Mouse (Mus musculus) adrenal gland, adult (tissue): ENCODE measurements around the gene Abracl.

ENCODE experiments used
- DNase-seq, 2 experiments: peaks; one replicate each; pipeline ENCODE4 v3.0.0; 2022 to 2023; ENCODE audit warnings: low spot score in 1 of 2; ENCODE audit not compliant: inconsistent age in 2 of 2

Gene Abracl

DNA sequence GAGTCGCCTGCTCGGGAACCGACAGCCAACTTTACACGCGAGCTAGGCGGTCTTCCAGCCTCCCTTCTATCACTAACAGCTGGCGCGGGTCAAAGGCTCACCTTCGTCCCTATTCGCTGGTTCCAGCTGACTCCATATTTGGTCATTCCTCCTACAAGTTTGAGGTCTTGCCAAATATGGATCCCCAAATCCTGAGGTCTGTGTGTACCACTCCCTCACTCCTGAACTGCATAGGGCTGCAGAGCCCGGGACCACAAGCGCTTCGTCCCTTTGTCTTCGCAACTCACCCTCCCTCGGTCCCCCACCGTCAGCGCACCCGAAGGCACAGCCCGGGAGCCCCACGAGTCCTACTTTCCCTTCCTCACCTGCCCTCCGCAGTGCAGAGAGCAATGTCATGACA is 776 bp downstream of the Abracl start:
- DNase-seq = peak; percentile 67 to 91

DNA sequence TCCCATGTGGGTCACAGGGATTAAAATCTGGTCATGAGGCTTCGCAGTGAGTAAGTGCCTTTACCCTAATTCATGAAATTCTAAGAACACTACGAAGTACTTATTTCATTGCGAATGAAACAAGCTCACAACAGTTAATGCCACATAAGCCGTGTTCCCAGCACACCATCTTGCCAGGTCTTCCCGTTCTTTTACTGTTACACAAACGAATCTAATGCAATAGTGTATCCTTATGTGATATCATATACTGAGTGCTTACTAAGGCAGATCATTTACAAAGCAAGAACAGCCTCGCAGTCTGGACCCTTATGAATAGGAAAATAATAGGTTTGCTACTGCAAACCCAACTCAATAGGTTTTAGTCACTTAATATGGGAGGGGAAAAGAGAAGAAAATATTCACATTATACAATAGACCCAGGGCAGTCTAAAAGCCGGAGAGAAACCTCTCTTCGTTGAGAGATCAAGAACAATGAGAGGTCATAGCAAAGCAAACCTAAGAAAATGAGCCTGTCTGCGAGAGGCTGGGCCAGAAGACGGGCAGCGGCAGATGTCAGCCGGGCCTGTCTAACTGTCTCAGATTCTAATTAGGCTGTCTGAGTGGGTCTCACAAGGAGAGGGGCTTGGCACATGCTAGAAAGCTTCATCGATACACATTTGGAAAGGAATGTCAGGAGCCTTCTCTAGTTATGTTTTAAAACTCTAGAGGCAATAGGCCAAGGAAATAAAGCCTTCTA is 1.3 kb downstream of the Abracl start:
- DNase-seq = peak in 1 of 2 experiments; percentile 30

DNA sequence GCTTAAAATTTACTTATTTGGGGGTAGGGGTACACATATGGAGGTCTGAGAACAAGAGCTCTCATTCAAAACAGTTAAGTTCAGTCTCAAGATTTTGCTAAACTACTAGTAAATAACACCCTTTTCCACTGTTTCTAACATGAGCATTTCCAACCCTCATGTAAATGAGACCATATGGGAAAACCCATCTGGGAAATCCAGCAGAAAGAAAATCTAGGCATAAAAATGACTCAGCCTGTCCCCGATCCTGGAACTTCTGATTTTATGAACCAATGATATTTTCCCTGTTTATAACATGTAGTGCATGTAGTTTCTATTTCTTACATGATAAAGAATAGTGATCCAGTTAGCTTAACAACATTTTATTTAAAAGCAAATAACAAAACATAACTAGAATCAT is 2.2 kb downstream of the Abracl start:
- no peak for DNase-seq

DNA sequence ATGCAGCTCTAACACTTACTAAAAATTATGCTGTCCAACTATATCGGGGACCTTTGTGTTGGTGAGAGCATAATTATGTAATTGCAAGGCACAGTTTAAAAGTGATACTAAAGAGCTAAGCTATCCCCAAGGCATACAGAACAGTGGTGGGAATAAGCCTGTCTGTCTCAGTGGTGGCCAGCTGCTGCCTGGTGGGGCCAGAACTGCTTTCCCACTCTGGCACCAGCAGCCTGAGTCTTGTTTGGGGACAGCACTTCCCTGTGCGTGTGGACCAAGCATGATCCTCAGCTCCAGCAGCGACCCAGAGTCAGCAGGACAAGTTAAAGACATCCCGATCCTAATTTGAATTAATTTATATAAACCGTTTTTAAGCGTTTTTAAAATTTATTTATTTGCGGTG is 2.6 kb downstream of the Abracl start:
- DNase-seq = no peak

DNA sequence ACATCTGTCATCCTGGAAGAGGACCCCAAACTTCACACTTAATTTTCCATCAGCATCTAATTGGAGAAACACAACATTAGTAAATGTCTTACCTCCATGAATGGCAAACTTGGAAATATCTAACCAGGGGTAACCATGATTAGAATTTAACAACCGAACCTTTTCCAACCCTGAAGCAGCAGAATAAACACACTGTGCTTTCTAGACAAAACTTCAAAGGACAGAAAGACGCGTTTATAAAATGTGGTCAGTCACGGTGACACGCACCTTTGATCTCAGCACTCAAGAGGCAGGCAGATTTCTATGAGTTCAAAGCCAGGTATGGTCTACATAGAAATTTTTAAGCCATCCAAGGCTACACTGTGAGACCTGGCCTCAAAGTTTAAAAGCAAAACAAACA is 11.3 kb downstream of the Abracl start:
- no peak for DNase-seq

DNA sequence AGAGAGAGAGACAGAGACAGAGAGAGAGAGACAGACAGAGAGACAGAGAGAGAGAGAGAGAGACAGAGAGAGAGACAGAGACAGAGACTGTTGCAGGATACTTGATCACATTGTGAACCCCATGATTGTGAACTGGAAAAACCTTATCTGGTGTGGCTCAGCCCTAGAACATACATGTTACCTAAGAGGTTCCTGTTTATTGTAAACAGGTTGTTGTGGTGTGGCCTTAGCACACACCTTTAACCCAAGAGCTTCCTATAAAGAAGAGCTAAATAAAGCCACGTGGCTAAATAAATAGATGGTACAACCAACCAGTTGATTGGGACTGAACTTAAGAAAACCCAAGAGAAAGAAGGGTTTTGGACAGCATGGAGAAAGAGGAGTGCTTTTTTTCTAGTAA is 13.3 kb downstream of the Abracl start:
- no peak for DNase-seq

DNA sequence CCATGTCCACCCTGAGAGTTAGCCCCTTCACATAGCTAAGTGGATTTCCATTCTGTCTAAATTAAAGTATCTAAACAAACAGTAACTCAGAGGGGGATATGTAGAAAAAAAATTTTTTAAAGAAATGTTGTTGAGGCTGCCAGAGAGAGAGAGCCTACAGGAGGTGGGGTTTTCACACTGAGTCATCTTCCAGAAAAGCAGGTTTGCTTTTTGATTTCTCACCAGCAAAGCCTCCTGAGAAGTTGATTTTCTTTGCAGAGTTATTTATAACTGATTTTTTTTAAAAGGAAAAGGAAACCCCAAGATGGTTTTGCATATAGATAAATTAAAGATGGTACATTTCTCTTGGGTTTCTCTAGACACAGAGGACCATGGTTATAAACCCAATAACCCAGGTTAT is 15.0 kb downstream of the Abracl start:
- no peak for DNase-seq

DNA sequence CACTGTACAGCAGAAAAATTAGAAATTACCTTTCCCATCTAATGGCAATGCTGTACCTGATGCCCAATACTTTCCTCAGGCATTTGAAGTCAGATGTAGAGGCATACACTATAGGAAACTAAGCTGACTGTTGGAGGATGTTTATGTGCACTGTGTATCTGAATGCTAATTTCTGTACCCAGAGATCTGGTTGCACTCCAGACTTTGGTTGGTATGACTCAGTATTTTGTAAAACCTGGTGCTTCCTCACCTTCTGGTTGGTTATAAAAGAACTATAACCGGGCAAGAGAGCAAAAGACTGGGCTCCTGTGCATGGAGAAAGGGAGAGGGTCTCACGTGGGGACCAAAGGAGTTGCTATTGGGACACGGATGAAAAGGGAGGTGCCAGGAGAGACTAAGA is 15.8 kb downstream of the Abracl start:
- no peak for DNase-seq

DNA sequence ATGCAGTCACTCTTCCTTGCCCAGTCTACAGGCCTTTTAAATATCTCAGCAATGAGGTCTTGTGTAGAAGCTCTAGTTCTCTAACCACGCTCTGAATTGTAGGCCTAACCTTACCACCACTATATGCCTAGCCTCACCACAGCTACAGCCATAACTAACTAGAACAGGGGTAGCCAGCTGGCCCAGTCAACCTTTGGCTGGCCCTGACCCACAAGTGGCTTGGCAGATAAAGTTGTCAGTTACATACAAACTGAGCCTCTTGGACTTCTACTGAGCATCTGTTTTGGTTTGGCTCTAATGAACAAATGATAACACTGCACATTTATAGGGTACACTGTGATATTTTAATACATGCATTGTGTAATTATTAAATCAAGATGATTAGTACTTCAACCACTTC is 16.3 kb downstream of the Abracl start:
- no peak for DNase-seq

DNA sequence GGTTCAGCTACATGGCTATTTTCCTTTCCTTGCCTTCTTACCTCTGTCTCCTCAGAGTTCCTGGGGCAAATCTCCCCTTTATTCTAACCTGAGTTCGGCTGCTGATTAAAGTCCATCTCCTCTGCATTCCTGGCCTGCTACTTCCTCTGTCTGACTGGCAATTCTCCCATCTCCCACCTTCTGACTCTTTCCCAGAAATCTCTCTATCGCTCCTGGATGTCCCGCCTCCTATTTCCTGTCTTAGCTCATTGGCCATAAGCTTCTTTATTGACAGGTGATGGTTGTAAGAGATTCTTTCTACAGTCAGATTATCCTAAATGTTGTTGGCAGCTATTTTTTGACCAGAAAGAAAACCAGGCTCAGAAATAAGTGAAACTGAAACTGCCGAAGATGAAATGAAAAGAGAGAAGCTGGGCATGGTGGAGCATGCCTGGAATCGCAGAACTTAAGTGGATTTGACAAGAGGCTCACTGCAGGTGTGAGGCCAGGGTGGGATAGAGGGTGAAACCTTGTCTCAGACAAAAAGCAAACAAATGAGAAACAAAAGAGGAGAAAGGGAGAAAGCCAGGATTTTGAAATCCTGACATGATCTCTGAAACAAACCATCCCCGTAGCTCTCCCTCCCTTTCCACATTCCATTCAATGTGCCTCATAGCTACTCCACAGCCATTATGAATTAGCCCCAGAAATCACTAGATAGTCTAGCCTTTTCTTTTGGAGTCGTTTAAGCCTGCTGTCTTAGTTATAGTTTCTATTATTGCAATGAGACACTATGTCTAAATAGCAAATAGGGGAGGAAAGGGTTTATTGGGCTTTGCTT is 17.7 kb downstream of the Abracl start:
- no peak for DNase-seq

DNA sequence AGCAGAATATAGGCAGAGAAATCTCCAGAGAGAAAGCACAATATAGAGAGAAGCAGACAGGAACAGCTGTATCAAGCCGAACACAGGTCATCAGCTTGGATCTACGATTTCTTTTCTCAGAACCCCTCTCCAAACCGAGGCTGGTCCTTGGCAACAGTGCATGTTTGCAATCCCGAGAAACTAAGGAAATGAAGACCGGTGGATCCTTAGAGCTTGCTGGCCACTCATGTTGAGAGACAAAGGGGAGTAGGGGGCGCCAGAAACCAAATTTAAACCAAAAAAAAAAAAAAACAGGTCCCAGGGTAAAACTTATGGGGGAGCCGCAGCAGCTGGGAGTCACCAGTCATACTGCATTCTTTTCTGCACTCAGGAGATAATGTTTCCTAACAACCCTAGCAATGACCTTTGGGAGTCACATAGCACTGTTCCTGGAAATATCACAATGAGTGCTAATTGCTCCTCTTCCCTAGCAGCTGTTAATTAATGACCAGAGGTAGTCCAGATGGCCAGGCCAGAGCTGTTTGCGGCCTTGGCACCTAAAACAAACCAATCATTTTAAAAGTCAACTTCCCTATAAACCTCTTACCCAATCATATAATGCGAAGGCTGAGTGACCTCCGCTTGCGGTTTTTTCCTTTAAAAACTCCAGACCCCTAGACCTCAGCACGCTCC is 19.0 kb downstream of the Abracl start:
- DNase-seq = no peak

DNA sequence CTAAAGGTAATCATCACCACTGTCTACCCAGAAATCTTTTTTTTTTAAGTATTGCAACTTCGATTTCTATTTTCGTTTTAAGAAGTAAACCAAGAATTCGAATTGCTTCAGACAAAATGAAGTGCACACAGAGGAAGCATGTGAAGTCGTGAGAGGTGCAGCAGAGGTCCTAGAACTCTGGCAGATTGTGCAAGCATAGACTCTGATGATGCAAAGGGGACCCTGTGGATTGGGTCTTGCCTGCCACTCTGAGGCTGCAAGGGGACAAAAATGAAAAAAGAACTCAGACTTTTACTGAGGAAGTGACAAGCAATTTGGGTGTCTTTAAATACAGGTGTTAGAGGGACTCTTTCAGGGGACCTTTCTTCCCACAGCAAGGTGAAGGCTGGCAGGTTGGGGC is 32.5 kb downstream of the Abracl start:
- no peak for DNase-seq

DNA sequence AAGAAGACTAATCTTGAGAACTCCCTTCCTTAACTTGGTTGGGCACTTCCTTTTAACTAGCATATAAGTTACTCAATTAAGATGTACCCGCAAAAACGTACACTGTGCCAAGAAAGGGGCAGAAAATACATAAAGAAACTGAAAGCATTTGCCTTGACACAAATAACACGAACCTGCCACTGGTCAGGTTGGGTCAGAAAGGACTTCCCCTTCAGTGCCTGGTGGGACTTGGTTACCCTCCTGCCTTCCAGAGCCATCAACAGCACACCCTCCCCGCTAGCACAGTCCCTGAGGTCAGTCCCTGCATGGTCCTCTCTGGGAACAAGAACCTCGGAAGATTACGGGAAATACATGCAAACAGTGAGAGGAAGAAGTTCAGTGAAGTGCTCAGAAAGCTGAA is 34.0 kb downstream of the Abracl start:
- DNase-seq = no peak

DNA sequence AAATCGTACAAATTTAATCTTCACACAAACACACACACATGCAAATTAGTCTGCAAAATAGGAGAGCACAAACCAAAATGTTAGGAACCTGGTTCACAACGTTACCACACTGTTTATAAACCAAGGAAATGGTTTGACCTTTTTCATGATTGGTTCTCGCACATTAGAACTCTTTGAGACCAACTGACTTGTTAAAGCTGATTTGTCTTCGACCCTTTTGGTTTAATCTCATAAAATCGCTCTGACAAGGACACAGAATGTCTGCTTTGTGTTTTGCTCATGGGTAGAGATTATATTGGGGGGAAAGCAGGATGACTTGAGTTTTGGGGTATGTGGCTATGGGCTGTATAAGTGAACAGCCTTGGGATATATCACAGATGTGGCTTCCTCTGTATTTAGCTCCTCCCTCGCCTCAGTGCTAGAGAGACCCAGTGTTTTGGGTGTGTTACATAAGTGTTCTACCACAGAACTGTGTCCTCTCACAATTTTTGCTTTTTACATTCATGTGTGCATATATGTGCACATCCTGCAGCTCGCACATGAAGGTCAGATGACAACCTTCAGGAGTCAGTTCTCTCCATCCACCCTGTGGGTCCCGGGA is 35.2 kb downstream of the Abracl start:
- no peak for DNase-seq

DNA sequence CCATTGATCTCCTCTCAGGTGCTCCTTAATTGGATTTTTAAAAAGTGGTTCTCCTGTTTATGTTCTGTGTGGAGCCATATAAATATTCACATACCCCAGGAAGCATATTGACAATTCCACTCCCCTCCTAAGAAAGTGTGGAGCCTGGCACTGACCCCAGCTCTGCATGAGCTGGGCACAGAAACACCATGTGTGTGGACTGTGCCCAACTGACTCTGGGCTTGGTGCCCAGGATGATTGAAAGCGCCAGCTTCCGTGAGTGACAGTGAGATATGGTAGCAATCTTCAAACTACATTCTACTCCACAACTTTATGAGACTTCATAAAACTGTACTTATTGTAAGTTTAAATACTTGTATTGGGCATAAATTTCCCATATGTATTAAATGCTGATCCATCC is 39.8 kb downstream of the Abracl start:
- DNase-seq = peak in 1 of 2 experiments; percentile 37

DNA sequence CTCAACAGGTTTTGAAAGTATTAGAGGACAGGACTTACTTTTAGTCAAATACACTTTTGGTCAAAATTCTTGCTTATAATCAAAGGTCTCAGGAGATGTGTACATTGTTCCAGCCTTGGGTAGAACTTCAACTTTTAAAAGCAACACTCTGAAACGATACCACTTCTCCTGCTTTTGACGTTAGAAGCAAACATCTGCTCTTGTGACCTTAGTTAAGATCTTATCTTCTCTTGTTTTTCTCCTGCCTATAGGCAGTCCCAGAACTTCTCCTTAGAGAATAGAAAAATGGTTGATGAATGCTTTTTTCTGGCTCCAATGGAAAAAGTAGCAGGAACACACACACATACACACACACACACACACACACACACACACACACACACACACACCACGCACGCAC is 57.0 kb downstream of the Abracl start:
- no peak for DNase-seq
